Mouse (Mus musculus) liver, postnatal 0 days (tissue): ENCODE results near the gene Exosc2. TPM values are rescaled to one million over a fixed set of nuclear protein-coding genes. Genes with fewer than 3 reads are reported as not detected.
A peak's percentile ranks its signal among the peaks of the same experiment; 100 is the strongest.

Experiments
- ATAC-seq: fragments of 200-750 bp; cut with Nextera tagmentation; 2 replicates; pipeline ENCODE4 v1.8.0; 2017; ENCODE audit warnings: mild to moderate bottlenecking, moderate library complexity
- DNase-seq: peaks from one replicate; pipeline ENCODE4 v3.0.0-alpha.2; 2016
- H3K27ac ChIP-seq: fragments of 300-500 bp; sonication (generic); 2 replicates; pipeline ENCODE4 v1.5.1; 2014; ENCODE audit warnings: antibody characterized with exemption, moderate library complexity, mild to moderate bottlenecking, low read depth
- H3K27me3 ChIP-seq: fragments of 300-500 bp; sonication (generic); 2 replicates; pipeline ENCODE4 v1.6.1; 2014; ENCODE audit warnings: low read length, control low read depth, mixed read lengths; ENCODE audit not compliant: insufficient read depth
- H3K36me3 ChIP-seq: fragments of 300-500 bp; sonication (generic); replicated peaks from 2 replicates; pipeline ENCODE4 v1.6.1; 2014; ENCODE audit warnings: mild to moderate bottlenecking, control low read depth, low read length, moderate library complexity, mixed read lengths; ENCODE audit not compliant: insufficient read depth
- H3K4me1 ChIP-seq: fragments of 300-500 bp; sonication (generic); 2 replicates; pipeline ENCODE4 v1.6.1; 2014; ENCODE audit warnings: antibody characterized with exemption, mild to moderate bottlenecking, control low read depth; ENCODE audit not compliant: insufficient read depth
- H3K4me2 ChIP-seq: fragments of 300-500 bp; sonication (generic); 2 replicates; pipeline ENCODE4 v1.6.1; 2014; ENCODE audit warnings: low read depth, mild to moderate bottlenecking, low read length, moderate library complexity, mixed read lengths
- H3K4me3 ChIP-seq: fragments of 300-500 bp; sonication (generic); 2 replicates; pipeline ENCODE4 v1.5.1; 2014; ENCODE audit warnings: low read depth, low read length
- H3K9ac ChIP-seq: fragments of 300-500 bp; sonication (generic); replicated peaks from 2 replicates; pipeline ENCODE4 v1.6.1; 2014; ENCODE audit warnings: mild to moderate bottlenecking, moderate library complexity
- H3K9me3 ChIP-seq: fragments of 300-500 bp; sonication (generic); 2 replicates; pipeline ENCODE4 v1.6.1; 2016; ENCODE audit warnings: mild to moderate bottlenecking, control low read depth, low read length, mixed read lengths
- CTCF ChIP-seq: sonication (generic); IDR thresholded peaks from 2 replicates; pipeline ENCODE4 v1.5.1; 2016; ENCODE audit warnings: antibody characterized with exemption, low read depth
- EP300 ChIP-seq: IDR thresholded peaks from 2 replicates; pipeline ENCODE4 v1.6.1; 2016; ENCODE audit warnings: antibody characterized with exemption, low read depth, mild to moderate bottlenecking
- WGBS: fragments of 180-500 bp; shearing (Covaris S2); extraction: QIAGEN DNeasy Blood & Tissue Kit; methylation state at CpG from one replicate; pipeline ENCODE4 v1.1.7; 2014; ENCODE audit not compliant: insufficient replicate concordance; 5-methylcytosine and 5-hydroxymethylcytosine counted together
- polyA plus RNA-seq: library from polyadenylated mRNA; unstranded; fragments of >200 nt; fragmentation: Nextera tagmentation; extraction: Ambion mirVana; gene quantifications from 2 replicates; pipeline ENCODE4 v1.2.1, GENCODE M21; 2015

Gene Exosc2
- polyA plus RNA-seq, 1 experiment from 2014 or later = 14.6 TPM

GRCm38 (mm10) chr2:31637807-31638206 is 32.7 kb upstream of the Exosc2 start:
- 3% methylated on average over 22 of the region's 22 CpGs for WGBS
- no peak overlapping the region for H3K27ac ChIP-seq
- no peak for ATAC-seq
- no peaks in the 10 kb centered on the region for H3K36me3 ChIP-seq
- no peak overlapping the region for H3K9ac ChIP-seq
- H3K9me3 ChIP-seq = no peaks in the 10 kb centered on the region
- H3K4me2 ChIP-seq = no peak overlapping the region
- H3K27me3 ChIP-seq = peaks cover 99% of the 10 kb centered on the region
- TF ChIP-seq EP300 = no peak
- peak; percentile 35 for TF ChIP-seq CTCF
- peak; percentile 49 for DNase-seq
- no peaks in the 10 kb centered on the region for H3K4me1 ChIP-seq
- no peak overlapping the region for H3K4me3 ChIP-seq

- no peak for DNase-seq
- no peak overlapping the region for H3K9ac ChIP-seq
- ATAC-seq = no peak
- H3K9me3 ChIP-seq = no peaks in the 10 kb centered on the region
- no peak overlapping the region for H3K27ac ChIP-seq
- no peaks in the 10 kb centered on the region for H3K4me1 ChIP-seq
- WGBS = 4% methylated on average over 31 of the region's 34 CpGs
- peaks cover 100% of the 10 kb centered on the region for H3K27me3 ChIP-seq
- no peak overlapping the region for H3K4me3 ChIP-seq
- no peak overlapping the region for H3K4me2 ChIP-seq
- no peaks in the 10 kb centered on the region for H3K36me3 ChIP-seq
- TF ChIP-seq CTCF (no peak), EP300 (no peak)
Measured at GRCm38 (mm10) chr2:31638581-31639465, 31.7 kb upstream of the Exosc2 start.

- H3K36me3 ChIP-seq = no peaks in the 10 kb centered on the region
- 7% methylated on average over 13 of the region's 13 CpGs for WGBS
- H3K27me3 ChIP-seq = peaks cover 100% of the 10 kb centered on the region
- no peak overlapping the region for H3K4me3 ChIP-seq
- no peaks in the 10 kb centered on the region for H3K9me3 ChIP-seq
- no peak for DNase-seq
- no peak overlapping the region for H3K27ac ChIP-seq
- no peak overlapping the region for H3K9ac ChIP-seq
- TF ChIP-seq CTCF (no peak), EP300 (no peak)
- no peaks in the 10 kb centered on the region for H3K4me1 ChIP-seq
- ATAC-seq = no peak
- H3K4me2 ChIP-seq = no peak overlapping the region
Measured at GRCm38 (mm10) chr2:31639466-31639760, 31.1 kb upstream of the Exosc2 start.

GRCm38 (mm10) chr2:31639901-31640608 is 30.5 kb upstream of the Exosc2 start, which contains the start of gene Prdm12:
Gene Prdm12 (plus strand): TSS chr2:31640037.
- H3K4me1 ChIP-seq = no peaks in the 10 kb centered on the region
- TF ChIP-seq EP300 (no peak), CTCF (no peak)
- H3K9ac ChIP-seq = no peak within 1 kb of the TSS
- no peak within 1 kb of the TSS for H3K27ac ChIP-seq
- ATAC-seq (no peak), DNase-seq (no peak)
- H3K9me3 ChIP-seq = no peaks in the 10 kb centered on the region
- no peaks in the 10 kb centered on the region for H3K36me3 ChIP-seq
- H3K4me3 ChIP-seq = no peak within 1 kb of the TSS
- H3K27me3 ChIP-seq = peaks cover 97% of the 10 kb centered on the region
- no peak within 1 kb of the TSS for H3K4me2 ChIP-seq
- WGBS = 4% methylated on average over 41 of the region's 41 CpGs

GRCm38 (mm10) chr2:31640609-31641507 is 29.7 kb upstream of the Exosc2 start:
- no peak for ATAC-seq

GRCm38 (mm10) chr2:31641508-31641830 is 29.0 kb upstream of the Exosc2 start:
- DNase-seq = no peak
- no peaks in the 10 kb centered on the region for H3K36me3 ChIP-seq
- H3K27me3 ChIP-seq = peaks cover 94% of the 10 kb centered on the region
- H3K9me3 ChIP-seq = no peaks in the 10 kb centered on the region
- H3K9ac ChIP-seq = no peak overlapping the region
- 4% methylated on average over 11 of the region's 11 CpGs for WGBS
- H3K4me2 ChIP-seq = no peak overlapping the region
- H3K27ac ChIP-seq = no peak overlapping the region
- ATAC-seq = no peak
- H3K4me1 ChIP-seq = no peaks in the 10 kb centered on the region
- TF ChIP-seq EP300 = no peak
- TF ChIP-seq CTCF = no peak
- no peak overlapping the region for H3K4me3 ChIP-seq

More at GRCm38 (mm10) chr2:31640609-31641507, 29.7 kb upstream of the Exosc2 start:
- Histone ChIP-seq H3K9me3 (no peaks in the 10 kb centered on the region), H3K4me1 (no peaks in the 10 kb centered on the region), H3K36me3 (no peaks in the 10 kb centered on the region), H3K4me3 (no peak overlapping the region), H3K27ac (no peak overlapping the region), H3K27me3 (peaks cover 94% of the 10 kb centered on the region), H3K4me2 (no peak overlapping the region), H3K9ac (no peak overlapping the region)
- DNase-seq = no peak
- 1% methylated on average over 47 of the region's 48 CpGs for WGBS
- no peak for TF ChIP-seq EP300
- no peak for TF ChIP-seq CTCF
